Mouse (Mus musculus) T-helper 2 cell (primary cell): ENCODE data around the gene Slc35c1.
"Not testable (repeated sequence)": the region's sequence is repeated elsewhere in the genome, so short reads cannot be mapped to it uniquely, and the experiment has no call there.

ENCODE experiments used
- in situ Hi-C: fragments of 300-600 bp; cut with MboI, MseI; formaldehyde crosslinking; loops from one replicate; pipeline ENCODE4 v1.15.1; 2025; ENCODE audit warnings: high pct_unique_total_duplicates

Slc35c1 gene

GRCm38 (mm10) chr2:92476580-92476979 lies 16.2 kb upstream of the Slc35c1 start:
- in situ Hi-C loops, result not testable (repeated sequence)

DNA sequence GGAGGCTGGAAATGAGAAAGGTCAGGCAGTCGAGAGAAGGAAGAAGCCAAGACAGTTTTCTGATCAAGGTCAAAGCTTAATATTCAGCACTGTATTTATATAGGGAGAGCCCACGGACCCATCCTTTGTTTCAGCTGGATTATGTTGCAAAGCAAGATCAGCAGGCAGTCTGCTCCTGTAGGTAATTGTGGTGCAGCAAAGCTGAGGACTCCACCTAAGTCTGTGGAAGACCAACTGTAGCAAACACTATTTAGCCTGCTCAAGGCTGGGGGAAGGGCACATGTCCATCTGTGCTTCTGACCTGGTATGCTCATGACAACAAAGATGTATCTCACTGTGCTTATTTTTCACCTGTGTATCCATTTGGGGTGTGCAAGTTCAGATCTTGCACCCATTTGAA lies 15.4 kb upstream of the Slc35c1 start:
- in situ Hi-C loops, result no loop called here

DNA sequence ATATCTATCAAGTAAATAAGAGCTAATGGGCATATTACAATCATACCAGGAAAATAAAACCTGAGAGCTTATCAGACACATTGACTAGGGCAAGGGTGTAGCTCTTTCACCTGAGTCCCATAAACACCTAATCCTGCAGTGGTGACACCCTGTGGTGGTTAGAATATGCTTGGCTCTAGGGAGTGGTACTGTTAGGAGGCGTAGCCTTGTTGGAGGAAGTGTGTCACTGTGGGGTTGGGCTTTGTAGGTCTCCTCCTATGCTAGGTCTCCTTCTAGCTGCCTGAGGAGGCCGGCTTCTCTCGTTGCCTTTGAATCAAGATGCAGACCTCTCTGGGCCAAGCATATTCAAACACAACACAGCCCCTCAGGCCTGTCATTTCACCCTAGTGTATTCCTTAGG lies 14.6 kb upstream of the Slc35c1 start:
- in situ Hi-C loops, result no loop called here

- in situ Hi-C loops, result no loop called here
Measured at GRCm38 (mm10) chr2:92471886-92472670, 11.7 kb upstream of the Slc35c1 start.

DNA sequence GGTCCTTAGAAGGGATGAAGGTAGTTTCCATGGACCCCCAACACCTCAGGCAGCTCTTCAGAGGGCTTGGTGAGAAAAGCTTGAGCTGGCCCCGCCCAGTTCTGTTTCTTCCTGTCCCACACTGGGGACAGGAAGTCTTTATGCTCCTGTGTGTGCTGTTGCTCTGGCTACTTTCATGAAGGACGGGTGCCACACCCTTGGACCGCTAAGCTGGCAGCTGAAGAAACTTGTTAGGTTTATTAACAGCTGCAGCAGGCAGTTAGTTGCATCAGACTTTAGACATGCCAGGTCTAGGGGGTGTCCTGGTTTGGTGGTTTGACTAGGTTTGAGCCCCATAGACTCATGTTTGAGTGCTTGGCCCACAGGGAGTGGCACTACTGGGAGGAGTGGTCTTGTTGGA lies 4.4 kb upstream of the Slc35c1 start:
- in situ Hi-C loops, result no loop called here

DNA sequence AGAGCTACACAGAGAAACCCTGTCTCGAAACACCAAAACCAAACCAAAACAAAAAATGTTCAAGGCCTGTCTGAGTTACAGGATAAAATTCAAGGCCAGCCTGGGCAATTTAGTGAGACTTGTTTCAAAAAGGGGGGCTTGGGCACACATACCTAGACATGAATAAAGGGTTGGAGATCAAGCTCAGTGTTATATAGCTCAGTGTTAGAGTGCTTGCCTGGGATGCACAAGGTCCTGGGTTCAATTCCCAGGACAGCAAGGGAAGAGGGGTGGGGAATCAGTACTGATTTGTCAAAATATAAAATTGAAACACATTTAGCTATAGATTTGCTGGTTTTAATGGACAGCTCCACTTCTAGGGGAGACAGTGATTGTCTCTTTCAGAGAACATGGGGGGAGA lies 877 bp upstream of the Slc35c1 start:
- in situ Hi-C loops, result no loop called here

GRCm38 (mm10) chr2:92459141-92459920 lies 1.0 kb downstream of the Slc35c1 start:
- in situ Hi-C loops, result loop anchor here (10.0 kb wide), 1 partner anchor 1005 kb away; the partner anchor contains the start of gene Cd82

- in situ Hi-C loops, result loop anchor here (10.0 kb wide), 1 partner anchor 1006 kb away; the partner anchor contains the start of gene Cd82
Measured at GRCm38 (mm10) chr2:92458481-92458880, 1.9 kb downstream of the Slc35c1 start.

DNA sequence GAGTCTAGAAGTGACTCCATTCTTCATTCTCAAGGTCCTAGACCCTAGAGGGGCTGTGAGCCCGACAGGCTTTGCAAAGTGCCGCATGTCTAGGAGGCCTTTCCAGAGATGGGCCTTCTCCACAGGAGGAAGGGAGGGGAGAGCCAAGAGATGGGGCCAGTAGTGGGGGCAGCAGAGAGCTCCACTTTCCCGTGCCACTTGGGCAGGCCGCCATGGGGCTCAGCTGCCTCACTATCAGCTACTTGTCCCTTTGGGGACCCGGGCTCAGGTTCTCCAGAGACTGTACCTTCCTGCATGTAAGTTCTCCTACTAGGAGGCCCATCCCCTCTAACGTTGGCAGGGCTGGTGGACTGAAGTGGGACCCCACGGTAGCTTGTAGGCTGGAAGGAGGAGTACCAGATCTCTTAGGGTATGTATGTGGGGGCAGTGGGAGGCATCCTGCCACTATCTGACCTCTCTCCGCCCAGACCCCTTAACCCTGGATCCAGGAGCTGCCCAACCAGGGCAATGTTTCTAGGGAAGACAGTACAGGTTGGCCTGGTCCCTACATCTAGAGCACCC lies 3.3 kb downstream of the Slc35c1 start:
- in situ Hi-C loops, result loop anchor here (10.0 kb wide), 1 partner anchor 1008 kb away; the partner anchor contains the start of gene Cd82

- in situ Hi-C loops, result loop anchor here (10.0 kb wide), 1 partner anchor 1009 kb away; the partner anchor contains the start of gene Cd82
Measured at GRCm38 (mm10) chr2:92455704-92456103, 4.6 kb downstream of the Slc35c1 start.

DNA sequence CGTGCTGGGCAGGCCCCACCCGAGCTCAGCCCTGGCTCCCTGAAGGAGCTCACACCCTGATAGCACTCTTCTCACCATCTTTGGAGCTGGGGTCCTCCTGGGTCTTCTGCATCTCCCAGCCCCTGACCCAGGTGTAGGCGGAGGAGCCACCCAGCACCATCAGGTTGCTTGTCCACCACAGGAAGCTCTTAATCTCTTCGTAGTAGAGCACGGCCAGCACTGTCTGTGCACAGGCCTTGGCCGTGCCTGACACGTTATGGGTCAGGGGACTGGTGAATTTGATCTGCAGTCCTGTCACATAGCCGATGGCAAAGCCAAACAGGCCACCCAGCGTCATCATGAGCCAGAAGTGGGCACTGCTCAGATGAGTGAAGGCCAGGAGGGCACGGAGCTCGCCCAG lies 6.2 kb downstream of the Slc35c1 start:
- in situ Hi-C loops, result loop anchor here (10.0 kb wide), 1 partner anchor 1011 kb away; the partner anchor contains the start of gene Cd82

DNA sequence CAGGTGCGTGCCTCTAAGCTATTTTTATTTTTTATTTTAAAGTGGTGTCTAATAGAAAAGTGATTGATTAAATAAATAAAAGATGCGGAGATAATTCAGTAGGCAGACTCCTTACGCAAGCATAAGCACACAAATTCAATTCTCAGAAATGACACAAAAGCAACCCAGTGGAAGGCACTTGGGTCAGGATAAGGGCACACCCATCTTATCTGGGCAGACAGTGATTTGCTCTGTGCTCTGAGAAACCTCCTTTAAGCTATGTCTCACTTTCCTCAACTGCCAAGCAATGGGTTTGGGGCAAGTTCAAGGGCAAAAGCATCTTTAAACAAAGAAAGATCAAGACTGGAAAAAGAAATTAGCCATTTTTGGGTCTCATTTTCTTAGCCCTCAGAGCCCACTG lies 9.2 kb downstream of the Slc35c1 start:
- in situ Hi-C loops, result loop anchor here (10.0 kb wide), 1 partner anchor 1014 kb away; the partner anchor contains the start of gene Cd82

DNA sequence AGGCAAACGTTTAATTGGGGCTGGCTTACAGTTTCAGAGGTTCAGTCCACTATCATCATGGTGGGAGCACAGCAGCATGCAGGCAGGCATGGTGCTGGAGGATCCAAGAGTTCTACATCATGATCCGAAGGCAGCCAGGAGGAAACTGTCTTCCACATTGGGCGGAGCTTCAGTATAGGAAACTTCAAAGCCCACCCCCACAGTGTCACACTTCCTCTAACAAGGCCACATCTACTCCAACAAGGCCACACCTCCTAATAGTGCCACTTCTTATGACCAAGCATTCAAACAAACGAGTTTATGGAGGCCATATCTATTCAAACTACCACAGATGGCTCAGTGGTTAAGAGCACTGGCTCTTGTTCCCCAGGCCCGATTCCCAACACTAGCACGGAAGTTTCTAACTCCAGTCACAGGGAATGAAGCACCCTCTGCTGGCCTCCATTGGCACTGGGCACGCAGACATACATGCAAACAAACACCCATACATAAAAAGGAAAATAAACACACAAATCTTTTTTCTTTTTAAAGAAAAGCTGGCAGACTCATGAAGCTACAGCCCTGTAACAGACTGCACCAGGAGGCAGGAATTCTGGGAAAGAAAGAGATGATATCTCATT lies 13.1 kb downstream of the Slc35c1 start:
- in situ Hi-C loops, result loop anchor here (5.0 kb wide), 1 partner anchor 475 kb away; no protein-coding TSS in a partner anchor

DNA sequence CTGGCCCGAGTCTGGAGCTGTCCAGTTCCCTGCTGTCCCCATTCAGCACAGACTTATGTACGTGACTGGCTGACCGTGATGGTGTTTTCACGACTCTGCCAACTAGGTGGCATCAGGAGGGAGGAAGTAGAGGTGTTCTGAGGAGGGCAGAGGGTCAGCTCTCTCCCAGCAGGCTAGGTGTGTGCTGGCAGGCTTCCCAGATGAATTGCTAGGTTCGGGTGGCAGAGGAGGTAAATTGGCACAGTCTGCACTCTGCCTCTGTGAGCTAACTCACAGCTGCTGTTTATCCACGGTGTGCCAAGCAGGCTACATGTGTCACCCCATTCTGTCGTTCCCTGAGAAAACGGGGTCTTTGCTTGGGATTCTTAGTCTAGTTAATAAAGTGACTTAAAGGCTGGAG lies 13.7 kb downstream of the Slc35c1 start:
- in situ Hi-C loops, result loop anchor here (5.0 kb wide), 1 partner anchor 474 kb away; no protein-coding TSS in a partner anchor

- in situ Hi-C loops, result loop anchor here (5.0 kb wide), 1 partner anchor 474 kb away; no protein-coding TSS in a partner anchor
Measured at GRCm38 (mm10) chr2:92445890-92446289, 14.4 kb downstream of the Slc35c1 start.

- in situ Hi-C loops, result no loop called here
Measured at GRCm38 (mm10) chr2:92444376-92444775, 16.0 kb downstream of the Slc35c1 start.

DNA sequence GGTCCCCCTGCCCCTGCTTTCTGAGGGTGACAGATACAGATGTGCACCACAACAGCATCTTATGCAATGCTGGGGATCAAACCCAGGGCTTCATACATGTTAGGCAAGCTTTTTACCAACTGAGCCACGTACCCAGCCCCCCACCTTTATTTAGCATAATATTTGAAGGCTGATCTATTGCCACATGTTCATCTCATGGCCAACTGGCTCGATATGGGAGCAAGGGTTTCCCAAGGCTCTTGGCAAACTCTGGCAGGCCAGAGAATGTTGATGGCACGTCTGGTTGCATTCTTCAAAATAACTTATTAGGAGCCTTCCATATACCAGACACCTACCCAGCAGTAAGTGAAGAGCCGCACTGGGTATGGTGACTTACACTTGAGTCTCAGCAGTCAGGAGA lies 17.0 kb downstream of the Slc35c1 start:
- in situ Hi-C loops, result no loop called here

- in situ Hi-C loops, result no loop called here
Measured at GRCm38 (mm10) chr2:92442419-92443001, 17.8 kb downstream of the Slc35c1 start.

GRCm38 (mm10) chr2:92440432-92440831 lies 19.9 kb downstream of the Slc35c1 start:
- in situ Hi-C loops, result no loop called here

DNA sequence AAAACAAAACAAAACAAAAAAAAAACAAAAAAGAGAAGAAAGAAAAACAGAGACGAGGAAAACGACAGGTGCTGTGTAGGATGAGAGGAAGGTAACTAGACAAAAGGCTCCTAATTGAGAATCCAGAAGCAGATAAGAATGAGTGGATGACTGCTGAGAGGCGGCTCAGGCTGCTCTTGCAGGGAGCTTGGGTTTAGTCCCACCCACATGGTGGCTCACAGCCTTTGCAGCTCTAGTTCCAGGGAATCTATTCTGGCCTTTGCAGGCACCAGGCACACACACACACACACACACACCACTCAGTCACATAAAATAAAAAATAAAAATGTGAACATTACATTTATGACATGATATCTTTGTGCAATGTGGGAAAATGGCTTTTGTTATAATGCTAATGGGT lies 21.8 kb downstream of the Slc35c1 start:
- in situ Hi-C loops, result loop anchor here (5.0 kb wide), 1 partner anchor 61 kb away; no protein-coding TSS in a partner anchor

DNA sequence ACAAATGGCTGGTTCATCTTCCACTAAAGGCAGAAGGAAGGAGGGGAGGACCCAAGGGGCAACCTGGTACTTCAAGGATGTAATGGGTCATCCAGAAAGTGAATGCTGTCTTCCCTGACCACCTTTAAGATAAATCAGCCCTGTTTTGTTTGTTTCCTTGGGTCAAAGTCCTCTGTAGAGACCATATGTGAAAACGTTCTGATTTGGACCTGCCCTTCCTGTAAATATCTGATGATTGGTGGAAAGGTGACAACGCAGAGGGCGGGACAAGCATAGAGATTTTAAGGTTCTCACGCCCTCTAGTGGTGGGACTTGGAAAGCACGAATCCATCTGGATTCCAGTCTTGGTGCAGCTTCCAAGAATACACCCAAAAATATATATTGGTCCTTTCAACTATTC lies 22.5 kb downstream of the Slc35c1 start:
- in situ Hi-C loops, result loop anchor here (5.0 kb wide), 1 partner anchor 61 kb away; no protein-coding TSS in a partner anchor
